Mouse (Mus musculus) lung, adult 2 months (tissue): ENCODE data around the gene Atg101.

Experiments
- CTCF ChIP-seq: fragments of 200-500 bp; IDR thresholded peaks from 2 replicates; pipeline ENCODE4 v1.5.1; 2011; ENCODE audit warnings: mild to moderate bottlenecking, low read length, control low read depth; ENCODE audit not compliant: insufficient read depth
- POLR2A ChIP-seq: fragments of 200-500 bp; IDR thresholded peaks from 2 replicates; pipeline ENCODE4 v1.6.1; 2011; ENCODE audit warnings: low read depth, mild to moderate bottlenecking, control low read depth, low read length, borderline replicate concordance; ENCODE audit errors: extremely low read depth

DNA sequence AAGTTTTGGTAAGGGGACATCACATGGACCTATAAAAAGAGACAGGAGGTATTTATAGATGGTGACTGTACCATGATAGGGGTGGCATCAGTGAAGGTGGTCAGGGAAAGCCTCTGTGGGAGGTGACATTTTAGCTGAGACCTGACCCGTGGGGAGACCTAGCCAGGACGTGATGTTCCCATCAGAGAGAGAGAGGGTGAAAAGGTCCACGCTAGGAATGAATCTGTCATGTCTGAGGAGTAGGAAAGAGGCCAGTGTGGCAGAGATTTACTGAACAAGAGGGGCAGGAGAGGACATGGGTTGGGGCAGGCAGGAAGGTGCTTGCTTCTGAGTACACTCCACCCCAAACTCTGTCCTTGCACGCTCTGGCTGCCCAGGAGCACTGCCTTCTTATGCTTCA is 19.8 kb downstream of the Atg101 start:
- TF ChIP-seq CTCF (no peak), POLR2A (no peak)
